Mouse (Mus musculus) erythroblast, embryonic 14.5 days (primary cell): ENCODE results near the gene Dok1.

Experiments used
- GATA1 ChIP-seq: IDR thresholded peaks from 2 replicates; pipeline ENCODE4 v1.6.1; 2012; ENCODE audit warnings: low read length, inconsistent platforms, mixed read lengths
- TAL1 ChIP-seq: IDR thresholded peaks from 3 replicates; pipeline ENCODE4 v1.6.1; 2012; ENCODE audit warnings: low read length, inconsistent platforms, mixed read lengths

DNA sequence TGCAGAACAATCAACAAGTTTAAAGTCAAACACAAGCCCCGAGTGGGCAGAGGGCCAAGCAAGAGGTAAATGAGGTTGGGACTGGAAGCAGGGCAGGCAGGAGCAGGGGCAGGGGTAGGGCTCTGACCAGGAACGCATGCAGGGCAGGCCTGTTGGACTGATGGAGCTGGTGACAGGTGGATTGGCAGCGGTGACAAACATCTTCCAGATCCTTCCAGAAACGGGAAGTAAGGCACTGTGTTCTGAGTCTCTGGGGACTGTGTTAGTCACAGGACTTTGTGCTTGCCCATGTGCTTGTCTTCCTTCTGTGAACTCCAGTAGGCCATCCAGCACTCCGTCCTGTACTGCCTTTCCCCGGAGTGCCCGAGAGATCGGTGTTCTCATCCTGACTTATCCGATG is 11.5 kb upstream of the Dok1 start:
- no peak for TF ChIP-seq GATA1
- no peak for TF ChIP-seq TAL1
